Comparison of ENCODE assay signal across 9 mouse cellular contexts in the genomic region with DNA sequence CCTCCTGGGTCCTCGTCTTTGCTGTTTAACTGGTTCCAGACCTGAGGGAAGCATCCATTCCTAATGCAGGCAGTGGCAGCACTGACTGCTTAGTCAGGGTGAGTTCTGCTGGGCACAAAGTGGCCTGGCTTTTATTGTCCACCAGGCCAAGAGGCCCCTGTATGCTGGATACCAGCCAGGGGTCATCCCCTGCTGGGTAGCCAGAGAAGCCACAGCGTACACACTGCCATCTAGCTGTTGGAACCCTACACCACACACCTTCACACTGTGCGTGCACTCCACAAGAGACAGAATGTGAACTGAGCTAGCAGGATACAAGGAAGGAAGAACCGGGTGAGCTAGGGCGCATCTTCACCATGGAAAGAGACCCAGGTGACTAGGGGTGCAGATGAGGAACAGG.
DNase-seq lines count a peak whose midpoint lies in the region; ATAC-seq and TF ChIP-seq lines count a peak whose summit lies in the region.
"Had no signal": no experiment of that assay in that cellular context is flagged by ENCODE, and none has a peak within 500 bp of the region (broad histone marks: within the 10 kb centered on the region; RNA-seq: fewer than 3 reads in every experiment).

No protein-coding gene starts in this region.

- peak; percentile 56 for TF ChIP-seq CTCF in liver, embryonic 14.5 days (IDR thresholded peaks at IDR 0.05; ENCODE audit: low read depth)

- no peak for ATAC-seq in forebrain, embryonic 14.5 days
- no peak for ATAC-seq in forebrain, embryonic 11.5 days (replicated peaks; ENCODE audit: low FRiP score)
- no peak for ATAC-seq in liver, embryonic 14.5 days (ENCODE audit: insufficient read depth)
- no peak for ATAC-seq in forebrain, embryonic 15.5 days (replicated peaks)
- no peak for ATAC-seq in midbrain, embryonic 13.5 days

- WGBS in forebrain, embryonic 14.5 days = 60% methylated on average over 5 of the region's 5 CpGs
- WGBS in forebrain, embryonic 11.5 days = 56% methylated on average over 5 of the region's 5 CpGs
- WGBS in liver, embryonic 14.5 days (ENCODE audit: insufficient replicate concordance) = 43% methylated on average over 5 of the region's 5 CpGs
- WGBS in forebrain, embryonic 15.5 days = 58% methylated on average over 5 of the region's 5 CpGs
- WGBS in midbrain, embryonic 13.5 days = 60% methylated on average over 5 of the region's 5 CpGs

- DNase-seq in forebrain, embryonic 14.5 days (ENCODE audit: low spot score) = peak; percentile 14
- no peak for DNase-seq in forebrain, embryonic 11.5 days (ENCODE audit: low spot score)
- DNase-seq in liver, embryonic 14.5 days (ENCODE audit: low read depth in 3 of 3, low spot score in 3 of 3) = no peak
- DNase-seq in liver = no peak
- peak; percentile 20 to 25 for DNase-seq in kidney, adult 8-10 months
- peak; percentile 47 for DNase-seq in retina, embryonic 14.5 days (ENCODE audit: low spot score)

- peaks cover 40% of the 10 kb centered on the region for H3K4me1 ChIP-seq in forebrain, embryonic 14.5 days (ENCODE audit: control insufficient read depth, insufficient read depth, low read length)
- peaks cover 22% of the 10 kb centered on the region for H3K4me1 ChIP-seq in forebrain, embryonic 11.5 days (replicated peaks; ENCODE audit: control insufficient read depth, insufficient read depth, low read length)
- no peaks in the 10 kb centered on the region; a peak in 1 of 4 replicates for H3K4me1 ChIP-seq in liver, embryonic 14.5 days (replicated peaks; ENCODE audit: control insufficient read depth in 2 of 2, insufficient read depth in 2 of 2, low read length in 1 of 2)
- H3K4me1 ChIP-seq in forebrain, embryonic 15.5 days = peaks cover 43% of the 10 kb centered on the region
- peaks cover 54% of the 10 kb centered on the region for H3K4me1 ChIP-seq in midbrain, embryonic 13.5 days (replicated peaks)

- H3K27me3 ChIP-seq in forebrain, embryonic 14.5 days (replicated peaks; ENCODE audit: control insufficient read depth, insufficient read depth, low read length) = no peaks in the 10 kb centered on the region
- no peaks in the 10 kb centered on the region for H3K27me3 ChIP-seq in forebrain, embryonic 11.5 days (ENCODE audit: control insufficient read depth, insufficient read depth, low read length)
- no peaks in the 10 kb centered on the region for H3K27me3 ChIP-seq in liver, embryonic 14.5 days (ENCODE audit: control insufficient read depth, insufficient read depth, low read length)
- H3K27me3 ChIP-seq in forebrain, embryonic 15.5 days = no peaks in the 10 kb centered on the region
- H3K27me3 ChIP-seq in midbrain, embryonic 13.5 days = peaks cover 3% of the 10 kb centered on the region; the same call in 1 of the 2 replicates
- H3K27me3 ChIP-seq: midbrain, embryonic 12.5 days had no signal

- H3K4me3 ChIP-seq in forebrain, embryonic 14.5 days (ENCODE audit: low read depth, low read length) = no peak overlapping the region
- H3K4me3 ChIP-seq in forebrain, embryonic 11.5 days (ENCODE audit: low read depth, low read length) = no peak overlapping the region
- H3K4me3 ChIP-seq in liver, embryonic 14.5 days (ENCODE audit: insufficient read depth in 1 of 2, low read depth in 2 of 2, low read length in 2 of 2) = no peak overlapping the region
- H3K4me3 ChIP-seq in forebrain, embryonic 15.5 days = no peak overlapping the region
- no peak overlapping the region for H3K4me3 ChIP-seq in midbrain, embryonic 13.5 days (replicated peaks)
- H3K4me3 ChIP-seq: midbrain, embryonic 12.5 days had no signal

- no peak for TF ChIP-seq EP300 in liver, embryonic 14.5 days (IDR thresholded peaks at IDR 0.05; ENCODE audit: low read depth)

- no peak overlapping the region for H3K4me2 ChIP-seq in forebrain, embryonic 14.5 days (ENCODE audit: low read length)
- no peak overlapping the region for H3K4me2 ChIP-seq in forebrain, embryonic 11.5 days (ENCODE audit: low read depth, low read length, severe bottlenecking)
- H3K4me2 ChIP-seq in liver, embryonic 14.5 days (ENCODE audit: low read depth) = no peak overlapping the region
- no peak overlapping the region for H3K4me2 ChIP-seq in forebrain, embryonic 15.5 days (replicated peaks)
- no peak overlapping the region for H3K4me2 ChIP-seq in midbrain, embryonic 13.5 days (replicated peaks)
- H3K4me2 ChIP-seq: midbrain, embryonic 12.5 days had no signal

- H3K9me3 ChIP-seq in forebrain, embryonic 14.5 days (replicated peaks; ENCODE audit: control insufficient read depth, low read length) = no peaks in the 10 kb centered on the region
- H3K9me3 ChIP-seq in forebrain, embryonic 11.5 days (ENCODE audit: control insufficient read depth, low read length) = no peaks in the 10 kb centered on the region
- no peaks in the 10 kb centered on the region for H3K9me3 ChIP-seq in liver, embryonic 14.5 days (ENCODE audit: control insufficient read depth, low read length)
- H3K9me3 ChIP-seq in forebrain, embryonic 15.5 days = no peaks in the 10 kb centered on the region
- H3K9me3 ChIP-seq in midbrain, embryonic 13.5 days = no peaks in the 10 kb centered on the region
- H3K9me3 ChIP-seq: midbrain, embryonic 12.5 days had no signal

- H3K36me3 ChIP-seq in forebrain, embryonic 14.5 days (ENCODE audit: control insufficient read depth, insufficient read depth, low read length) = no peaks in the 10 kb centered on the region
- H3K36me3 ChIP-seq in forebrain, embryonic 11.5 days (ENCODE audit: control insufficient read depth, insufficient read depth, low read length) = no peaks in the 10 kb centered on the region
- H3K36me3 ChIP-seq in liver, embryonic 14.5 days (replicated peaks; ENCODE audit: control insufficient read depth, insufficient read depth, low read depth) = no peaks in the 10 kb centered on the region
- H3K36me3 ChIP-seq in forebrain, embryonic 15.5 days = no peaks in the 10 kb centered on the region
- no peaks in the 10 kb centered on the region for H3K36me3 ChIP-seq in midbrain, embryonic 13.5 days
- H3K36me3 ChIP-seq: midbrain, embryonic 12.5 days had no signal

- H3K9ac ChIP-seq in forebrain, embryonic 14.5 days (ENCODE audit: low read length) = no peak overlapping the region
- H3K9ac ChIP-seq in forebrain, embryonic 11.5 days (ENCODE audit: low read length) = no peak overlapping the region
- no peak overlapping the region for H3K9ac ChIP-seq in liver, embryonic 14.5 days (replicated peaks)
- no peak overlapping the region for H3K9ac ChIP-seq in forebrain, embryonic 15.5 days (replicated peaks)
- no peak overlapping the region for H3K9ac ChIP-seq in midbrain, embryonic 13.5 days (replicated peaks)
- H3K9ac ChIP-seq: midbrain, embryonic 12.5 days had no signal

- no peak overlapping the region for H3K27ac ChIP-seq in forebrain, embryonic 14.5 days (ENCODE audit: low read depth, low read length)
- H3K27ac ChIP-seq in forebrain, embryonic 11.5 days (ENCODE audit: low read depth, low read length) = no peak overlapping the region
- no peak overlapping the region for H3K27ac ChIP-seq in liver, embryonic 14.5 days
- no peak overlapping the region for H3K27ac ChIP-seq in forebrain, embryonic 15.5 days (replicated peaks)
- H3K27ac ChIP-seq in midbrain, embryonic 13.5 days = no peak overlapping the region
- H3K27ac ChIP-seq: midbrain, embryonic 12.5 days had no signal

Comparison
In these comparisons a context has a peak if more than half of its experiments do, and no peak if none do; other contexts are left out.
1. DNase-seq: peak in forebrain, embryonic 14.5 days (single experiment), kidney, adult 8-10 months (2 of 2) and retina, embryonic 14.5 days (single experiment); none in forebrain, embryonic 11.5 days (single experiment), liver, embryonic 14.5 days (0 of 3) and liver (single experiment).